Mouse (Mus musculus) retina, postnatal 1 day (tissue): ENCODE results near the gene Ugcg.
A peak's percentile ranks its signal among the peaks of the same experiment; 100 is the strongest.

Experiments
- DNase-seq: peaks from one replicate; pipeline ENCODE4 v3.0.0-alpha.2; 2012

The Ugcg gene

GRCm38 (mm10) chr4:59188802-59189545, at the start of gene Ugcg:
Gene Ugcg, plus strand, starts transcription at chr4:59189257.
- peak; percentile 89 for DNase-seq

DNA sequence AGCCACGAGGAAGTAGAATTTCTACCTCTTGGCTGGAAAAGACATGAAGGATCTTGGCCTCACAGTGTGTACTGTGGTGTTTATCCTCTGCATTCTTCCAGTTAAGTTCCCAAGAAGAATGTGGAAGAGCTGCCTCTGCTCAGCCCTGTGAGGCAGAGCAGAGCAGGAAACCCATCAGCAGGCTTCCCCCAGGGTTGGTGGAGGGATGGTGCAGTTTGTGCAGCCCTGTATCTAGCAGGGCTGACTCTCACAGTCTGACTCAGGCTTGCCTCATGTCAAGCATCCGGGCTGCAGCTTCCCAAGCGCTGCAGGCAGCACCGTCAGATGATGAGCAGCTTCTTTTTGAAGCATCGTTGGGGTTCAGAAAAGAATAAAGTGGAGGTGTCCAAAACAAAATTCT, 40.0 kb upstream of the Ugcg start:
- no peak for DNase-seq

- DNase-seq, result no peak
These were observed 38.1 kb upstream of the Ugcg start for GRCm38 (mm10) chr4:59150907-59151306.

- DNase-seq, result no peak
These were observed 37.1 kb upstream of the Ugcg start for GRCm38 (mm10) chr4:59151953-59152352.

DNA sequence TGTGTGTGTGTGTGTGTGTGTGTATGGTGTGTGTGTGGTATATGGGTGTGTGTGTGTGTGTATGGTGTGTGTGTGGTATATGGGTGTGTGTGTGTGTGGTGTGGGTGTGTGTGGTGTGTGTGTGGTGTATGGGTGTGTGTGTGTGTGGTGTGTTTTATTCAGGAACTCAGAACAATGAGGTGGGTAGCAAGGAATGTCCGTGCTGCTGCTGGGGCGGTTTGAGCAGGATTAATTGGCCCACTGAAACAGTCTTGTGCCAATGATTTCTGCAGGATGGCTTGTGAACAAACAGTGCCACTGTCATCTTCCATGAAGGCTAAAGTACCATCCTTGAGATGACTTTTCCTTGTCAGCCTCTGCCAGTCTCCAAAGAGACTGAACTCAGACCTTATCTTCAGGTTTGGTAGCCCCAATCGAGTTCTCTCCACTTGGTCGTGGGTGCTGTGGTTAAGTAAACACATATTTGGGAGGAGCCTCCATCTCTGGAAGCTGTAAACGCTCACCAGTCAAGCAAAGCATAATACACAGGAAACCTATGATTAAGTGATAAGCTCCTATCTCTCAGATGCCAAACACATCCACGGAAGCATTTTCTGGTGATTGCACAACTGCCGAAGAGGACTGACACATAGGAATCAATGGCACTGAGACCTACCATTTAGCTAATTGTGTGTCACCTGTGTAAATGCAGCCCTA, 32.0 kb upstream of the Ugcg start:
- no peak for DNase-seq

DNA sequence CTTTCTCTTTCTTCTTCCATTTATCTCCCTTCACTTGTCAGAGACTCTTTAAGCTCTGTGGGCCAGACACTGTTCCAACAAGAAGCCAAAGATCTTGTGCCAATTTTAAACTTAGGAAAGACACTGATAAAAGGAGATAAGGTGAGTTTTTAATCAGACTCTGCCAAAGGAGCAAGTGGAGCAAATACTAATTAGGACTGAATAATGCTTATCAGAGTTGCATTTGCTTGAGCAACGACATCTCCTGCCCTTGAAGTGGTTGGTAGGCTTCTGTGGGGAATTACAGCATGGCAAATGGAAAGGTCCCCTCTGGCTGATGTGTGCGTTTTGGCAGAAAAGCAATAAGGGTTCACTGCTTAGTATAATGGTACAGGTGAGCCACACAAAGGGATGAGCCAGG, 31.4 kb upstream of the Ugcg start:
- DNase-seq, result no peak

DNA sequence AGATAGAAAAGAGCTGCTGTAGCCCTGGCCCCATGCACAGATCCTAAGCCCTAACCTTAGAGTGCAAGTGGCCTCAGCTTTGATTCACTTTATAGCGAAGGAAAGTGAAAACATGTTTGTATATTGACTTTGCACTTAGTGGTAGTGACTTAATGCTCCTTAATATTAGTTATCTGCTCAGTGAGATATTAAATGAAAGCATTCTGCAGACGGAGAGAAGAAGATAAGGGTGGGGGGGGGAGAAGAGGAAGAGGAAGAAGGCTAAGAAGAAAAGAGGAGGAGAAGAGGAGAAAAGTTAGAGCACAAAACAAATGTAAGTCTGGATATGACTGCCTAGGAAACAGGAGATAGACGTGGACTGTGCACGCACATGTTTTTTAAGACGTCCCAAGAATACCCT, 28.8 kb upstream of the Ugcg start:
- no peak for DNase-seq

DNA sequence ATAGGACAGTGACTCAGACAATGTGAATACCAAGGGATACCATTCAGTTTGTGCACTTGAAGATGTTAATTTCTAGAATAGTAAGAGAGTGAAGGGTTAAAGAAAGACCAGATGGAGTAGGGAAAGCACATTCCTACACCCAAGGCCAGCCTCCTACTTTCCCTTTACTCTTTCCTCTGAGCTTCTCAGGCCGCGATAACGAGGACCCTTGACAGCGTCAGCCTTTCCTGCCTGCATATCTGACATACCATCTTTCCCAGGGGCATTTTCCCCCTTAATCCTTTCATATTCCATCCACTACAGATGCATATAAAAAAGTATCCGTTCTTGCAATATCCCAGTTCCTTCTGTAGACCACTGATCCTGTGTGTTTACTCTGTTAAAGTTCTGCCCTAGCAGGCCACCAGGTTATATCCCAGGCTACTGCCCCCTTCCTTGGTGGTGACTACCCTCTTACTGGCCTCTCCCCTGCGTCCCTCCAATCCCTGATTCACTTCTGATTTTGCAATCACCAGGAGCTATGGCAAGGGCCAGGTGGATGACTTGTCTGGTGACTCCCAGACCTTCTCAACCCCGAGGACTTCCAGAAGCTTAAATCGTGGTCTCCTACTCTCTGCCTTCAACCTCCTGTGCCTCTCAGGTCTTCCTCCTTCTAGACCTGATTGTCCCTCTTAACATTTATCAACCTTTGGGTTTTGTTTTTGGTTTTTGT, 27.9 kb upstream of the Ugcg start:
- no peak for DNase-seq

DNA sequence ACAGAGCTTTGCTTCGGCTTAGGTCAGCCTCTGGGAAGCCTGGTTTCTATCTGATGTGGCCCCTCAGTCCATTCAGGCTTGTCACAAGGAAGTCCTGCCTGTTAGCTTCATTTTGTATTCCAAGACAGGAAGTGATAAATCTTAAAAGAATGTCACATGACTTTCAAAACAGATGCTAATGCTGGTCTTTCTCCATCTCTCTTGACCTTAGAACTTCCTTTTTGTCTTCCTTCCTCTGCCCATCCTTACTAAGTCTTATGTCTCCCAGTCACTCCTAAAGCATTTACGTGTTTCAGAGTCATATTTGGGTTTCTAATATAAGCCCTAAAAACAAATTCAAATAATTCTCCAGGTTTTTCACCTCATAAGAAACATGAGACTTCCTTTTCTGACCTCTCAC, 25.0 kb upstream of the Ugcg start:
- no peak for DNase-seq

DNA sequence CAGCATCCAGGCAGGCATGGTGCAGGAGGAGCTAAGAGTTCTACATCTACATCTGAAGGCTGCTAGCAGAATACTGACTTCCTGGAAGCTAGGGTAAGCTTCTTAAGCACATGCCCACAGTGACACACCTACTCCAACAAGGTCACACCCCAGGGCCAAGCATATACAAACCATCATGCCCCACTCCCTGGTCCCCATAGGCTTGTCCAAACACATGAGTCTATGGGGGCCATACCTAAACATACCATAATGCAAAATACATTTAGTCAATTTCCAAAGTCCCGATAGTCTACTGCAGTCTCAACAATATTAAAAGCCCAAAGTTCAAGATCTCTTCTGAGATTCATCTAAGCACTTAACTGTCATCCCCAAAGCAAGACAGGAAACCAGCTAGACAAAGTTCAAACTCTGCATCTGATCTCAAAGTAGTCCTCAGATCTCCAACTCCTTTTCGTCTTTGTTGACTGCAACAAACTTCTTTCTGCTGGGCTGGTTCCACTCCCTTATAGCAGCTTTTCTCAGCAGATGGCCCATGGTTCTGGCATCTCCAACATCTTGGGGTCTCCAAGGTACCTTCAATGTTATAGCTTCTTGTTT, 21.7 kb upstream of the Ugcg start:
- no peak for DNase-seq

- DNase-seq, result no peak
These were observed 19.1 kb upstream of the Ugcg start for GRCm38 (mm10) chr4:59169981-59170380.

- no peak for DNase-seq
These were observed 16.4 kb upstream of the Ugcg start for GRCm38 (mm10) chr4:59172616-59173015.

GRCm38 (mm10) chr4:59173181-59173922, 15.7 kb upstream of the Ugcg start:
- no peak for DNase-seq

DNA sequence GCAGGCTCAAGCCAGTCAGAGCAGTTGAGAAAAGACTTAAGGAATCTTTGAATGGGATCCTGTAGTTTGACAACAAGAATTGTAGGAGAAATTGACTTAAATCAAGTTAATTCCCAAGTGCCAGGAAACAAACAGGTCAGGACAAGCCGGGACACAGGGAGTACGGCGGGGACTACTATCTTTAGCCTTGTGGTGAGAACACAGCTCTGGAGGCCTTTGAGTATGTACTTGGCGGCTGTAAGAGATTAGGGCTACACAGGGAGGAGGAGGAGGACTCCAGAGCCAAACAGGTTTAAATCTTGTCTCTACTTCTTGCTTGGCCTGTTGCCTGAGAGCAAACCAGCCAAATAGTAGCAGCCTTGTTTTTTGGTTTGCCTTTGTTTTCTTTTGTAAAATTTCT, 14.1 kb upstream of the Ugcg start:
- no peak for DNase-seq

DNA sequence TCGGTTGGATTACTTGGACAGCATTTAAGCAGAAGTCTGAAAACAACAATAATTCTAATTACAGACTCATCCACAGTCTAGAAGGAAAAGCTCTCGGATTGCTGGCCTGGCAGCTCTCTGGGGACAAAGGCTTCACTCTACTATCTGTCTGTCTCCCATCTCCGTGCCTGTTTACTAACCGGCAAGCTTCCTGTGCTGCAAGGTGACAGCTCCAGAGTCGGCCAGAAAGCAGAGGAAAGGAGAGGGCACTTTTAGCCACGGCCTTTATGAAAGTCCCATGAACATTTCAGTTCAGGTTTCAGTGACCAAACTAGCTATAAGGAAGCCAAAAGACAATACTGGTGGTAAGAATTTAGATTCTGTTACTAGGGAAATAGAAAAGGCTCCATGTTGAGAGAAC, 13.1 kb upstream of the Ugcg start:
- no peak for DNase-seq

- DNase-seq, result no peak
These were observed 11.5 kb upstream of the Ugcg start for GRCm38 (mm10) chr4:59177566-59177965.

GRCm38 (mm10) chr4:59181320-59182271, 7.5 kb upstream of the Ugcg start:
- no peak for DNase-seq

DNA sequence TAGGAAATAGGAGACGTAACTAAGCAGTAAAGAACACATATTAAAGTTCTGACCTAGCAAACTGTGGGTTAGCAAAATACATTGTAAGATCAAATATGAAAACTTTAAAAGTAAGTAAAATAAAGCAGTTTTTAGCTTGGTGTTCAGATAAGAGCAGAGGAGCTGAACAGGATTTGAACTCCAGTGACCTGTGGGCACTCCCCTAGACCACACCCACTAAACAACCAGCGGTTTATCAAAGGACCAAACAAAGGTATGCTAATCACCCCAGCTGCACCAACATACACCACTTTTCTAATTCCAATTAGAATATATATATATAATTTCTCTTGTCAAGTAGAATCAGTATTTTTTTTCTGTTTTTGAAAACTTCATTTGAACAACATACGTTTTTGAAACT, 3.4 kb upstream of the Ugcg start:
- DNase-seq, result no peak

GRCm38 (mm10) chr4:59187289-59187688, 1.8 kb upstream of the Ugcg start:
- peak; percentile 75 for DNase-seq

DNA sequence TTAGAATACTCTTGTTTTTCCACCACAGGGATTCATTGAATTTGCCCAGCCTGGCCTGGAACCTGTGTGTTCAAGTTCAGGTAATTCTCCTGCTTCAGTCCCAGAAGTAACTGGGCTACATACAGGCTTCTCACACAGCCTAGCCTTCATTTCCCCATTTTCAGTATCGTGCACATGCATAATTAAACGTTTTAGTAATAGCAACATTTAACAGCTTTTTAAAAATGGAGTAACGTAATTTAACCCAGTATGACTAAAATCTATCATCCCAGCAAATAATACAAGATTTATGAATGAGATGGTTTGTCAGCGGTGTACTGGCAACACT, 619 bp upstream of the Ugcg start:
- no peak for DNase-seq

GRCm38 (mm10) chr4:59189546-59190237, 635 bp downstream of the Ugcg start:
- no peak for DNase-seq
